Mouse (Mus musculus) cerebellum, adult 2 months (tissue): ENCODE results near the gene Nyap1.

Experiments used
- CTCF ChIP-seq: fragments of 200-500 bp; IDR thresholded peaks from 2 replicates; pipeline ENCODE4 v1.5.1; 2011; ENCODE audit warnings: low read depth, mild to moderate bottlenecking, control low read depth, low read length, moderate library complexity, borderline replicate concordance; ENCODE audit not compliant: insufficient read depth
- POLR2A ChIP-seq: fragments of 200-500 bp; IDR thresholded peaks from 2 replicates; pipeline ENCODE4 v1.6.1; 2011; ENCODE audit warnings: low read length, control low read depth, borderline replicate concordance; ENCODE audit not compliant: insufficient read depth

DNA sequence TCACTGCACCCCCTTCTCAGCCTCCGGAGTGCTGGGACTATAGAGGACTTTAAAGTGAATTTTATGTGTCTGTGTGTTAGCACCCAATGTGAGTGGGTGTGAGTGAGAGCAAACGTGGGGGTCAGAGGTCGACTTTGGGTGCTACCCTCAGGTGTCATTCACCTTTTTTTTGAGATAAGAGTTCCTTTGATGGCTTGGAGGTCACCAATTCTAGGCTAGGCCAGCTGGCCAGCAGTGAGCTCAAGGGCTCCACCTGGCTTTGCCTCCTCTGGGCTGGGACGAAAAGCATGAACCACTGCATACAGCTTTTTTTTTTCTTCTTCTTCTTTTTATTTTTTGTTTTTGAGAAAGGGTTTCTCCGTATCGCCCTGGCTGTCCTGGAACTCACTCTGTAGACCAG is 14.6 kb downstream of the Nyap1 start:
- no peak for TF ChIP-seq CTCF
- TF ChIP-seq POLR2A: no peak
